Mouse (Mus musculus) CH12.LX (cell line): ENCODE data around the gene Smim15. TPM values are rescaled to one million over a fixed set of nuclear protein-coding genes. Genes with fewer than 3 reads are reported as not detected.

Source experiments
- DNase-seq: peaks from one replicate; pipeline ENCODE4 v3.0.0-alpha.2; 2013; ENCODE audit errors: extremely low read depth
- H3K27ac ChIP-seq: 2 replicates; pipeline ENCODE4 v1.5.1; 2012; ENCODE audit warnings: low read depth, mild to moderate bottlenecking, control low read depth, moderate library complexity; ENCODE audit not compliant: insufficient read depth
- H3K27me3 ChIP-seq: replicated peaks from 2 replicates; pipeline ENCODE3; 2012; ENCODE audit warnings: inconsistent platforms
- H3K36me3 ChIP-seq, 2 experiments: replicated peaks in 1 of 2; 2 replicates each; pipeline versions ENCODE3 to v1.6.1; 2012; ENCODE audit warnings: inconsistent platforms in 1 of 2, low read length in 1 of 2, mild to moderate bottlenecking in 1 of 2, mixed read lengths in 1 of 2, moderate library complexity in 1 of 2; ENCODE audit not compliant: control insufficient read depth in 1 of 2, insufficient read depth in 1 of 2
- H3K4me1 ChIP-seq, 2 experiments: 2 replicates each; pipeline ENCODE4 v1.6.1; 2012; ENCODE audit warnings: inconsistent platforms in 1 of 2, moderate library complexity in 1 of 2; ENCODE audit not compliant: insufficient read depth in 2 of 2, control insufficient read depth in 1 of 2
- H3K4me2 ChIP-seq: 2 replicates; pipeline ENCODE4 v1.6.1; 2012; ENCODE audit warnings: low read depth, mild to moderate bottlenecking, control low read depth; ENCODE audit not compliant: poor library complexity, insufficient read depth, severe bottlenecking
- H3K4me3 ChIP-seq, 3 experiments: fragments of 150-350 bp in 1 of 3; sonication (generic) in 1 of 3; replicated peaks in 1 of 3; 2 replicates each; pipeline versions ENCODE3 to v1.5.1; 2011 to 2012; ENCODE audit warnings: low read depth in 2 of 3, low read length in 2 of 3, mild to moderate bottlenecking in 2 of 3, moderate library complexity in 2 of 3, control low read depth in 1 of 3, improper control_type of control experiment in 1 of 3, inconsistent platforms in 1 of 3, mixed read lengths in 1 of 3; ENCODE audit not compliant: poor library complexity in 1 of 3
- H3K79me2 ChIP-seq: replicated peaks from 2 replicates; pipeline ENCODE4 v1.6.1; 2012; ENCODE audit warnings: mild to moderate bottlenecking, moderate library complexity; ENCODE audit not compliant: control insufficient read depth, poor library complexity, insufficient read depth, severe bottlenecking; ENCODE audit errors: extremely low read depth
- H3K9ac ChIP-seq: 2 replicates; pipeline ENCODE4 v1.6.1; 2012; ENCODE audit warnings: low read depth, mild to moderate bottlenecking, control low read depth, moderate library complexity; ENCODE audit not compliant: insufficient read depth
- H3K9me3 ChIP-seq: replicated peaks from 2 replicates; pipeline ENCODE3; 2012; ENCODE audit warnings: low read length, inconsistent platforms, mixed read lengths
- BHLHE40 ChIP-seq: IDR thresholded peaks from 2 replicates; pipeline ENCODE4 v1.6.1; 2011; ENCODE audit warnings: mild to moderate bottlenecking, low read depth, low read length, improper control_type of control experiment
- CHD1 ChIP-seq: IDR thresholded peaks from 2 replicates; pipeline ENCODE4 v1.6.1; 2012; ENCODE audit warnings: low read depth, low read length, improper control_type of control experiment, inconsistent platforms
- CHD2 ChIP-seq: IDR thresholded peaks from 2 replicates; pipeline ENCODE4 v1.6.1; 2011; ENCODE audit warnings: low read length, improper control_type of control experiment
- CTCF ChIP-seq, 2 experiments: IDR thresholded peaks in 1 of 2; conservative IDR thresholded peaks in 1 of 2; 2 replicates each; pipeline ENCODE4 v1.5.1; 2011 to 2012; ENCODE audit warnings: low read depth in 2 of 2, low read length in 2 of 2, improper control_type of control experiment in 1 of 2, inconsistent platforms in 1 of 2, mild to moderate bottlenecking in 1 of 2, moderate library complexity in 1 of 2
- E2F4 ChIP-seq: IDR thresholded peaks from 2 replicates; pipeline ENCODE4 v1.6.1; 2011; ENCODE audit warnings: low read depth, low read length, improper control_type of control experiment; ENCODE audit not compliant: insufficient replicate concordance
- ELF1 ChIP-seq: IDR thresholded peaks from 2 replicates; pipeline ENCODE4 v1.6.1; 2014; ENCODE audit warnings: low read depth, mild to moderate bottlenecking, inconsistent platforms, low read length, improper control_type of control experiment
- EP300 ChIP-seq: IDR thresholded peaks from 2 replicates; pipeline ENCODE4 v1.6.1; 2011; ENCODE audit warnings: low read length, improper control_type of control experiment
- ETS1 ChIP-seq: conservative IDR thresholded peaks from 2 replicates; pipeline ENCODE4 v1.6.1; 2012; ENCODE audit warnings: low read depth, mild to moderate bottlenecking, inconsistent platforms, low read length, improper control_type of control experiment, moderate library complexity
- GABPA ChIP-seq: IDR thresholded peaks from 2 replicates; pipeline ENCODE4 v1.6.1; 2012; ENCODE audit warnings: low read depth, low read length, improper control_type of control experiment, inconsistent platforms; ENCODE audit not compliant: insufficient replicate concordance
- HCFC1 ChIP-seq: IDR thresholded peaks from 2 replicates; pipeline ENCODE4 v1.6.1; 2012; ENCODE audit warnings: low read depth, mild to moderate bottlenecking, inconsistent platforms, low read length, improper control_type of control experiment
- JUND ChIP-seq: conservative IDR thresholded peaks from 2 replicates; pipeline ENCODE4 v1.6.1; 2011; ENCODE audit warnings: low read depth, low read length, improper control_type of control experiment
- KAT2A ChIP-seq: IDR thresholded peaks from 2 replicates; pipeline ENCODE4 v1.6.1; 2012; ENCODE audit warnings: low read length, improper control_type of control experiment, inconsistent platforms; ENCODE audit not compliant: insufficient replicate concordance
- MAFK ChIP-seq: IDR thresholded peaks from 2 replicates; pipeline ENCODE4 v1.6.1; 2011; ENCODE audit warnings: low read length, improper control_type of control experiment; ENCODE audit not compliant: insufficient replicate concordance
- MAZ ChIP-seq: IDR thresholded peaks from 2 replicates; pipeline ENCODE4 v1.6.1; 2012; ENCODE audit warnings: low read depth, mild to moderate bottlenecking, inconsistent platforms, low read length, improper control_type of control experiment, moderate library complexity
- MEF2A ChIP-seq: IDR thresholded peaks from 2 replicates; pipeline ENCODE4 v1.6.1; 2014; ENCODE audit warnings: low read depth, mild to moderate bottlenecking, inconsistent platforms, low read length, improper control_type of control experiment, borderline replicate concordance
- MXI1 ChIP-seq: IDR thresholded peaks from 2 replicates; pipeline ENCODE4 v1.6.1; 2011; ENCODE audit warnings: mild to moderate bottlenecking, low read depth, low read length, improper control_type of control experiment
- MYC ChIP-seq: IDR thresholded peaks from 2 replicates; pipeline ENCODE4 v1.6.1; 2011; ENCODE audit warnings: low read depth, mild to moderate bottlenecking, improper control_type of control experiment, low read length
- NELFE ChIP-seq: IDR thresholded peaks from 2 replicates; pipeline ENCODE4 v1.6.1; 2011; ENCODE audit warnings: low read depth, low read length, improper control_type of control experiment
- NRF1 ChIP-seq: IDR thresholded peaks from 2 replicates; pipeline ENCODE4 v1.6.1; 2014; ENCODE audit warnings: low read depth, mild to moderate bottlenecking, inconsistent platforms, low read length, improper control_type of control experiment, moderate library complexity
- POLR2A ChIP-seq: IDR thresholded peaks from 2 replicates; pipeline ENCODE4 v1.6.1; 2011; ENCODE audit warnings: low read depth, mild to moderate bottlenecking, improper control_type of control experiment, low read length
- SMC3 ChIP-seq: IDR thresholded peaks from 2 replicates; pipeline ENCODE4 v1.6.1; 2011; ENCODE audit warnings: low read depth, low read length, improper control_type of control experiment
- TCF12 ChIP-seq: IDR thresholded peaks from 2 replicates; pipeline ENCODE4 v1.6.1; 2014; ENCODE audit warnings: low read depth, mild to moderate bottlenecking, inconsistent platforms, low read length, improper control_type of control experiment
- USF2 ChIP-seq: conservative IDR thresholded peaks from 2 replicates; pipeline ENCODE4 v1.6.1; 2011; ENCODE audit warnings: low read depth, low read length, improper control_type of control experiment
- ZC3H11A ChIP-seq: IDR thresholded peaks from 2 replicates; pipeline ENCODE4 v1.6.1; 2012; ENCODE audit warnings: low read depth, mild to moderate bottlenecking, inconsistent platforms, low read length, improper control_type of control experiment
- ZKSCAN1 ChIP-seq: IDR thresholded peaks from 2 replicates; pipeline ENCODE4 v1.6.1; 2012; ENCODE audit warnings: low read depth, inconsistent platforms, low read length, improper control_type of control experiment, borderline replicate concordance
- ZMIZ1 ChIP-seq: IDR thresholded peaks from 2 replicates; pipeline ENCODE4 v1.6.1; 2012; ENCODE audit warnings: low read depth, mild to moderate bottlenecking, inconsistent platforms, low read length, improper control_type of control experiment
- ZNF384 ChIP-seq: IDR thresholded peaks from 2 replicates; pipeline ENCODE4 v1.6.1; 2012; ENCODE audit warnings: low read depth, low read length, improper control_type of control experiment, inconsistent platforms
- dilution Hi-C: fragments of 300-500 bp; cut with MboI; formaldehyde crosslinking; loops from 2 replicates; pipeline ENCODE4 v1.14.3; 2020; ENCODE audit warnings: low sequenced_read_pairs; ENCODE audit not compliant: extremely low pct_unique_long_range_greater_than_20kb, extremely low pct_ligation_motif_present
- in situ Hi-C: fragments of 300-500 bp; cut with MboI; formaldehyde crosslinking; loops from 3 replicates; pipeline ENCODE4 v1.14.3; 2019; ENCODE audit warnings: low sequenced_read_pairs, low pct_ligation_motif_present, low pct_unique_long_range_greater_than_20kb, mixed read lengths
- polyA plus RNA-seq: library from polyadenylated mRNA; unstranded; fragments of >175 nt; gene quantifications from 2 replicates; pipeline ENCODE4 v1.2.1, GENCODE M21; 2012; ENCODE audit warnings: low read depth; ENCODE audit not compliant: insufficient read length
- total RNA-seq, 2 experiments: library from RNA; depleted of rRNA; stranded (reverse); fragments of 300-350 nt in 1 of 2; fragments of >200 nt in 1 of 2; gene quantifications; 2 replicates each; pipeline ENCODE4 v1.2.3; 2012 to 2014

Smim15 gene
- total and polyA plus RNA-seq, 3 experiments = 32.8 to 114 (median 62.8) TPM

DNA sequence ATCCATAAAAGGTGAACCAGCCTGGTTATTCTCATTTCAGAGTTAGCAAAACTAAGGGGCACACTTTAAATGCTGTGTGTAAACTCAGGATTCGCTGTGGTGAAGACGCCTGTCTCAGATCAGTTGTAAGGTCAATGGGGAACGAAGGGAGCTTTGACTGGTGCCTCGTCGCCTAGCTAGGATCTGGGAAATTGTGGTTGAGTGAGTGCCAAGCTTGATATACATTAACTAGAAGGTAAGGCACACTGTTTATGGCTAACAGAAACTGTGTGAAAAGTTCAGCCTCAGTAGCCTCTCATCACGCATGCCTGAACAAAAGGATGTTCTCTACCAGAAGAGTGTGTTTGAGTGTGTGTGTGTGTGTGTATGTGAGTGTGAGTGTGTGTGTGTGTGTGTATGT lies 30.4 kb upstream of the Smim15 start:
- Histone ChIP-seq H3K4me2 (no peak overlapping the region), H3K79me2 (no peaks in the 10 kb centered on the region), H3K9ac (no peak overlapping the region), H3K9me3 (no peaks in the 10 kb centered on the region), H3K27ac (no peak overlapping the region), H3K36me3 (no peaks in the 10 kb centered on the region), H3K27me3 (no peaks in the 10 kb centered on the region)
- DNase-seq = no peak
- dilution Hi-C loops = no loop called here
- TF ChIP-seq CHD2 = no peak
- no peak for TF ChIP-seq NRF1
- TF ChIP-seq ZKSCAN1 = no peak
- no peak for TF ChIP-seq E2F4
- TF ChIP-seq NELFE = no peak
- TF ChIP-seq ZNF384 = no peak
- TF ChIP-seq ELF1 = no peak
- no peak for TF ChIP-seq POLR2A
- TF ChIP-seq CTCF (conservative IDR thresholded peaks at IDR 0.05 in 1 of 2, IDR thresholded peaks at IDR 0.05 in 1 of 2; ENCODE audit: low read depth in 2 of 2, low read length in 2 of 2) = no peak
- TF ChIP-seq MXI1 = no peak
- TF ChIP-seq MAZ = no peak
- no peak for TF ChIP-seq SMC3
- no peak for TF ChIP-seq TCF12
- TF ChIP-seq JUND = no peak
- TF ChIP-seq MEF2A = no peak
- TF ChIP-seq MYC = no peak
- no peak for TF ChIP-seq ZMIZ1
- TF ChIP-seq, all 38 proteins: peak for 0
- Histone ChIP-seq H3K4me1 (peaks cover 2 to 5% of the 10 kb centered on the region in 2 experiments; a peak in 2 of 4 replicates), H3K4me3 (no peak overlapping the region)
- in situ Hi-C loops = no loop called here

DNA sequence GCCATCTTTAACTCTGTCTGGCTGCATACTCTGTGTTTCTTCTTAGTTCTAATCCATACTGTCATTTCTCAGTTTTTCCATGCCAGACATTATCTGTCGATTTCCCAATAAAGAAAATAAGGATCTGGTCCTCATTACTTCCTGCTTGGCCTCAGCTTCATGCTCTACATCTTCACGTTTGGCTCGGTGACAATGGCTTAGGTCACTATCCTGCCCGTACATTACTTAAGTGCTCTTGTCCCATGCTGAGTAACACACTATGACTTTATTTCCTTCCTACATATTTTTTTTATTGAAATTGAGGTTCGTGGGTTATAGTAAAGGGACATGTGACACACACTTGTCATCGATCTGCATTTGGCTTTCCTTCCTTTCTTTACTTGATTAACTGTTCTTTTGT lies 29.1 kb upstream of the Smim15 start:
- no peaks in the 10 kb centered on the region for H3K79me2 ChIP-seq
- H3K4me1 ChIP-seq = peaks cover 2 to 5% of the 10 kb centered on the region in 2 experiments; a peak in 2 of 4 replicates
- in situ Hi-C loops = no loop called here
- no peaks in the 10 kb centered on the region for H3K27me3 ChIP-seq
- H3K9me3 ChIP-seq = no peaks in the 10 kb centered on the region
- H3K9ac ChIP-seq = no peak overlapping the region
- H3K27ac ChIP-seq = no peak overlapping the region
- no peaks in the 10 kb centered on the region for H3K36me3 ChIP-seq
- no peak overlapping the region for H3K4me2 ChIP-seq
- dilution Hi-C loops = no loop called here
- DNase-seq = no peak
- H3K4me3 ChIP-seq = no peak overlapping the region
- TF ChIP-seq USF2 = no peak
- no peak for TF ChIP-seq SMC3
- TF ChIP-seq BHLHE40 = no peak
- no peak for TF ChIP-seq ETS1
- no peak for TF ChIP-seq MAFK
- TF ChIP-seq ZNF384 = no peak
- TF ChIP-seq CHD1 = no peak
- TF ChIP-seq ZKSCAN1 = no peak
- TF ChIP-seq JUND = no peak
- no peak for TF ChIP-seq GABPA
- no peak for TF ChIP-seq HCFC1
- no peak for TF ChIP-seq POLR2A
- TF ChIP-seq ZMIZ1 = no peak
- TF ChIP-seq KAT2A = no peak
- no peak for TF ChIP-seq ZC3H11A
- TF ChIP-seq MYC = no peak
- no peak for TF ChIP-seq EP300
- TF ChIP-seq TCF12 = no peak
